Mouse (Mus musculus): ENCODE data around the gene Vps39.

Vps39 gene

GRCm38 (mm10) chr2:120352682-120353646 is at the start of gene Vps39:
TSS of gene Vps39 (minus strand) at chr2:120353137.
- peak; percentile 90 for DNase-seq (ENCODE audit: extremely low spot score, low spot score)

GRCm38 (mm10) chr2:120397951-120398350 is 45.0 kb upstream of the Vps39 start:
- no peak for DNase-seq (ENCODE audit: extremely low spot score, low spot score)

GRCm38 (mm10) chr2:120392406-120392805 is 39.5 kb upstream of the Vps39 start:
- no peak for DNase-seq (ENCODE audit: extremely low spot score, low spot score)

- DNase-seq (ENCODE audit: extremely low spot score, low spot score), result no peak
Measured at GRCm38 (mm10) chr2:120390934-120391333, 38.0 kb upstream of the Vps39 start.

- no peak for DNase-seq (ENCODE audit: extremely low spot score, low spot score)
Measured at GRCm38 (mm10) chr2:120389376-120389775, 36.4 kb upstream of the Vps39 start.

- no peak for DNase-seq (ENCODE audit: extremely low spot score, low spot score)
Measured at GRCm38 (mm10) chr2:120387291-120387690, 34.4 kb upstream of the Vps39 start.

- no peak for DNase-seq (ENCODE audit: extremely low spot score, low spot score)
Measured at GRCm38 (mm10) chr2:120386264-120386663, 33.3 kb upstream of the Vps39 start.

- no peak for DNase-seq (ENCODE audit: extremely low spot score, low spot score)
Measured at GRCm38 (mm10) chr2:120373858-120374257, 20.9 kb upstream of the Vps39 start.

- DNase-seq (ENCODE audit: extremely low spot score, low spot score), result no peak
Measured at GRCm38 (mm10) chr2:120367416-120368207, 14.7 kb upstream of the Vps39 start.

- DNase-seq (ENCODE audit: extremely low spot score, low spot score), result no peak
Measured at GRCm38 (mm10) chr2:120366501-120366900, 13.6 kb upstream of the Vps39 start.

- no peak for DNase-seq (ENCODE audit: extremely low spot score, low spot score)
Measured at GRCm38 (mm10) chr2:120360425-120360824, 7.5 kb upstream of the Vps39 start.

- no peak for DNase-seq (ENCODE audit: extremely low spot score, low spot score)
Measured at GRCm38 (mm10) chr2:120351321-120351720, 1.6 kb downstream of the Vps39 start.

GRCm38 (mm10) chr2:120348120-120348519 is 4.8 kb downstream of the Vps39 start:
- DNase-seq (ENCODE audit: extremely low spot score, low spot score), result no peak

- DNase-seq (ENCODE audit: extremely low spot score, low spot score), result no peak
Measured at GRCm38 (mm10) chr2:120341741-120342140, 11.2 kb downstream of the Vps39 start.

- no peak for DNase-seq (ENCODE audit: extremely low spot score, low spot score)
Measured at GRCm38 (mm10) chr2:120337886-120338285, 15.1 kb downstream of the Vps39 start.

GRCm38 (mm10) chr2:120331575-120331974 is 21.4 kb downstream of the Vps39 start:
- no peak for DNase-seq (ENCODE audit: extremely low spot score, low spot score)

- DNase-seq (ENCODE audit: extremely low spot score, low spot score), result no peak
Measured at GRCm38 (mm10) chr2:120315077-120315476, 37.9 kb downstream of the Vps39 start.

GRCm38 (mm10) chr2:120314487-120314886 is 38.5 kb downstream of the Vps39 start:
- no peak for DNase-seq (ENCODE audit: extremely low spot score, low spot score)

GRCm38 (mm10) chr2:120313976-120314375 is 39.0 kb downstream of the Vps39 start, which contains the start of gene Pla2g4f:
TSS of gene Pla2g4f (minus strand) at chr2:120314165.
- no peak for DNase-seq (ENCODE audit: extremely low spot score, low spot score)

- DNase-seq (ENCODE audit: extremely low spot score, low spot score), result no peak
Measured at GRCm38 (mm10) chr2:120312276-120312825, 40.6 kb downstream of the Vps39 start.

GRCm38 (mm10) chr2:120304113-120304512 is 48.8 kb downstream of the Vps39 start:
- no peak for DNase-seq (ENCODE audit: extremely low spot score, low spot score)

- no peak for DNase-seq (ENCODE audit: extremely low spot score, low spot score)
Measured at GRCm38 (mm10) chr2:120301076-120301475, 51.9 kb downstream of the Vps39 start.
